Mouse (Mus musculus) kidney, embryonic 15.5 days (tissue): ENCODE measurements at regions not wholly inside any gene's neighbourhood (a gene's known extent, or its start where the extent isn't known, plus 50 kb on each side); places are given as distances from the start of the nearest gene placed in this dataset.

Experiments used
- ATAC-seq: fragments of 200-750 bp; cut with Nextera tagmentation; replicated peaks from 2 replicates; pipeline ENCODE4 v1.8.0; 2017; ENCODE audit warnings: moderate TSS enrichment; ENCODE audit not compliant: low FRiP score
- H3K27ac ChIP-seq: fragments of 300-500 bp; sonication (generic); 2 replicates; pipeline ENCODE4 v1.5.1; 2015; ENCODE audit warnings: mild to moderate bottlenecking, inconsistent platforms
- H3K27me3 ChIP-seq: fragments of 300-500 bp; sonication (generic); 2 replicates; pipeline ENCODE4 v1.6.1; 2015; ENCODE audit warnings: inconsistent platforms
- H3K36me3 ChIP-seq: fragments of 300-500 bp; sonication (generic); 2 replicates; pipeline ENCODE4 v1.6.1; 2015; ENCODE audit warnings: inconsistent platforms
- H3K4me1 ChIP-seq: fragments of 300-500 bp; sonication (generic); 2 replicates; pipeline ENCODE4 v1.6.1; 2015; ENCODE audit warnings: inconsistent platforms
- H3K4me2 ChIP-seq: fragments of 300-500 bp; sonication (generic); 2 replicates; pipeline ENCODE4 v1.6.1; 2015; ENCODE audit warnings: moderate library complexity, mild to moderate bottlenecking, inconsistent platforms
- H3K4me3 ChIP-seq: fragments of 300-500 bp; sonication (generic); replicated peaks from 2 replicates; pipeline ENCODE4 v1.5.1; 2015; ENCODE audit warnings: mild to moderate bottlenecking, inconsistent platforms
- H3K9ac ChIP-seq: fragments of 300-500 bp; sonication (generic); 2 replicates; pipeline ENCODE4 v1.6.1; 2015; ENCODE audit warnings: mild to moderate bottlenecking, inconsistent platforms
- H3K9me3 ChIP-seq: fragments of 300-500 bp; sonication (generic); replicated peaks from 2 replicates; pipeline ENCODE4 v1.6.1; 2016; ENCODE audit warnings: inconsistent platforms
- WGBS: fragments of 180-500 bp; shearing (Covaris S2); methylation state at CpG from one replicate; pipeline ENCODE4 v1.1.7; 2015; ENCODE audit warnings: mixed read lengths; 5-methylcytosine and 5-hydroxymethylcytosine counted together

- no peak for ATAC-seq
- Histone ChIP-seq H3K9ac (no peak overlapping the region), H3K27ac (no peak overlapping the region), H3K36me3 (no peaks in the 10 kb centered on the region), H3K4me1 (no peaks in the 10 kb centered on the region), H3K4me3 (no peak overlapping the region), H3K9me3 (no peaks in the 10 kb centered on the region), H3K27me3 (no peaks in the 10 kb centered on the region), H3K4me2 (no peak overlapping the region)
- WGBS = 82% methylated on average over 6 of the region's 6 CpGs
These were observed 67.8 kb upstream of the Tent5a start for GRCm38 (mm10) chr9:85394975-85395374.

- Histone ChIP-seq H3K27ac (no peak overlapping the region), H3K4me1 (no peaks in the 10 kb centered on the region), H3K9me3 (no peaks in the 10 kb centered on the region), H3K9ac (no peak overlapping the region), H3K4me2 (no peak overlapping the region), H3K27me3 (no peaks in the 10 kb centered on the region), H3K4me3 (no peak overlapping the region), H3K36me3 (no peaks in the 10 kb centered on the region)
- ATAC-seq = no peak
- 93% methylated on average over 2 of the region's 2 CpGs for WGBS
These were observed 64.1 kb upstream of the Tent5a start for GRCm38 (mm10) chr9:85391283-85391682.

- H3K4me3 ChIP-seq = no peak overlapping the region
These were observed 61.7 kb upstream of the Tent5a start for GRCm38 (mm10) chr9:85388775-85389393.

GRCm38 (mm10) chr9:85382413-85382812, 55.3 kb upstream of the Tent5a start:
- Histone ChIP-seq H3K9ac (no peak overlapping the region), H3K4me2 (no peak overlapping the region), H3K4me1 (no peaks in the 10 kb centered on the region), H3K4me3 (no peak overlapping the region), H3K27ac (no peak overlapping the region), H3K27me3 (no peaks in the 10 kb centered on the region), H3K36me3 (no peaks in the 10 kb centered on the region), H3K9me3 (no peaks in the 10 kb centered on the region)
- WGBS = 61% methylated on average over 2 of the region's 2 CpGs
- ATAC-seq = no peak

More at GRCm38 (mm10) chr9:85388775-85389393, 61.7 kb upstream of the Tent5a start:
- Histone ChIP-seq H3K27me3 (no peaks in the 10 kb centered on the region), H3K9me3 (no peaks in the 10 kb centered on the region), H3K27ac (no peak overlapping the region), H3K9ac (no peak overlapping the region), H3K36me3 (no peaks in the 10 kb centered on the region), H3K4me1 (no peaks in the 10 kb centered on the region), H3K4me2 (no peak overlapping the region)
- no peak for ATAC-seq
- WGBS = 85% methylated on average over 7 of the region's 7 CpGs

GRCm38 (mm10) chr9:85380756-85381155, 53.6 kb upstream of the Tent5a start:
- Histone ChIP-seq H3K9me3 (no peaks in the 10 kb centered on the region), H3K27me3 (no peaks in the 10 kb centered on the region), H3K36me3 (no peaks in the 10 kb centered on the region), H3K4me3 (no peak overlapping the region), H3K27ac (no peak overlapping the region), H3K9ac (no peak overlapping the region), H3K4me1 (no peaks in the 10 kb centered on the region), H3K4me2 (no peak overlapping the region)
- WGBS = 82% methylated on average over 5 of the region's 5 CpGs
- ATAC-seq = no peak

GRCm38 (mm10) chr9:85379135-85379534, 52.0 kb upstream of the Tent5a start:
- H3K27me3 ChIP-seq = no peaks in the 10 kb centered on the region
- H3K9ac ChIP-seq = no peak overlapping the region
- 87% methylated on average over 2 of the region's 2 CpGs for WGBS
- no peak for ATAC-seq
- H3K4me1 ChIP-seq = no peaks in the 10 kb centered on the region
- no peak overlapping the region for H3K4me2 ChIP-seq
- H3K27ac ChIP-seq = no peak overlapping the region
- H3K9me3 ChIP-seq = no peaks in the 10 kb centered on the region
- no peak overlapping the region for H3K4me3 ChIP-seq
- H3K36me3 ChIP-seq = no peaks in the 10 kb centered on the region
